Mouse (Mus musculus): ENCODE data around the gene Ankrd6. TPM values are rescaled to one million over a fixed set of nuclear protein-coding genes. Genes with fewer than 3 reads are reported as not detected.

Gene Ankrd6
- polyA plus RNA-seq, 1 experiment from 2014 or later: 26.5 TPM

DNA sequence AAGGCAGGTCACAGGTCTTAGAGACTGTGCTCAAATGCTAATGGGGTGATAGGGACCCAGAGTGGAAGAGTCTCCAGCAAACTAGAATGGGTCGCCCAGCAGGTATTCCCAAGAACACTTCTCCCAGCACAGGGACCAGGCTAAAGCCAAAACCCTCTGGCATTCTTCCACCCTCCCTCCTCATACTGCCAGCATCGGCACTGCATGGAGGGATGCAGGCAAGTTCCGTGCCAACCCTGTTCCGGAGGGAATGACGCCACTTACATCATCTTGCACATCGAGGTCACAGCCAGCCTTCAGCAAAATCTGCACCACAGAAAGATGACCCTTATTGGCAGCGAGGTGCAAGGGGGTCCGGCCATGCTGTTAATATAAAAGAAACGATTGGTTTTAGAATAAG is 114.6 kb downstream of the Ankrd6 start:
- Histone ChIP-seq H3K4me3 (no peak overlapping the region), H3K36me3 (no peaks in the 10 kb centered on the region), H3K9me3 (0 out of 2 replicates have a peak, but pooled peaks cover 5% of the 10 kb centered on the region), H3K9ac (no peak overlapping the region), H3K27ac (no peak overlapping the region), H3K4me2 (replicated peaks) (no peak overlapping the region), H3K27me3 (replicated peaks) (no peaks in the 10 kb centered on the region), H3K4me1 (no peaks in the 10 kb centered on the region; the same call in none of the 2 replicates)
- WGBS: 92% methylated on average over 9 of the region's 9 CpGs
- ATAC-seq (ENCODE audit: low FRiP score, low read depth): no peak

DNA sequence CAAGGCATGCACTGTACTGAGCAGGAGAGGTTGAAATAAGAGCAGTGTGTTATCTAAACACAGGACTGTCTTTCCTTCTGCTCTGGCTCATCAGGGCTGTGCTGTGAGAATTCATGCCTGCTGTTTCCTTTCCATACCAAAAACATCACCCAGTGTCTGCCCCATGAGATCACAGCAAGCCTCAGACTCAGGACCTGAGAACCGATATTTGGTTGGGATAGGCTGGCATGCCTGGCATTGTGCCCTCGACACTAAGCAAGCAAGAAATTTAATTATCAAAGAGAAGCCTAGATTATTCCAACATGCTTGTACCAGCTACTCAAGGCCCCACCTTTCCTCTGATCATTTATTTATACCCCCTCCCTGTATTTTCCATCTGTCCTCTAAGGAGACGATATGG is 116.1 kb downstream of the Ankrd6 start:
- no peak overlapping the region for H3K27ac ChIP-seq
- H3K9me3 ChIP-seq: 0 out of 2 replicates have a peak, but pooled peaks cover 1% of the 10 kb centered on the region
- no peak overlapping the region for H3K9ac ChIP-seq
- no peaks in the 10 kb centered on the region for H3K27me3 ChIP-seq (replicated peaks)
- no peaks in the 10 kb centered on the region; the same call in none of the 2 replicates for H3K4me1 ChIP-seq
- H3K4me3 ChIP-seq: no peak overlapping the region
- H3K36me3 ChIP-seq: no peaks in the 10 kb centered on the region
- no peak for ATAC-seq (ENCODE audit: low FRiP score, low read depth)
- WGBS: 91% methylated on average over 3 of the region's 3 CpGs
- H3K4me2 ChIP-seq (replicated peaks): no peak overlapping the region

DNA sequence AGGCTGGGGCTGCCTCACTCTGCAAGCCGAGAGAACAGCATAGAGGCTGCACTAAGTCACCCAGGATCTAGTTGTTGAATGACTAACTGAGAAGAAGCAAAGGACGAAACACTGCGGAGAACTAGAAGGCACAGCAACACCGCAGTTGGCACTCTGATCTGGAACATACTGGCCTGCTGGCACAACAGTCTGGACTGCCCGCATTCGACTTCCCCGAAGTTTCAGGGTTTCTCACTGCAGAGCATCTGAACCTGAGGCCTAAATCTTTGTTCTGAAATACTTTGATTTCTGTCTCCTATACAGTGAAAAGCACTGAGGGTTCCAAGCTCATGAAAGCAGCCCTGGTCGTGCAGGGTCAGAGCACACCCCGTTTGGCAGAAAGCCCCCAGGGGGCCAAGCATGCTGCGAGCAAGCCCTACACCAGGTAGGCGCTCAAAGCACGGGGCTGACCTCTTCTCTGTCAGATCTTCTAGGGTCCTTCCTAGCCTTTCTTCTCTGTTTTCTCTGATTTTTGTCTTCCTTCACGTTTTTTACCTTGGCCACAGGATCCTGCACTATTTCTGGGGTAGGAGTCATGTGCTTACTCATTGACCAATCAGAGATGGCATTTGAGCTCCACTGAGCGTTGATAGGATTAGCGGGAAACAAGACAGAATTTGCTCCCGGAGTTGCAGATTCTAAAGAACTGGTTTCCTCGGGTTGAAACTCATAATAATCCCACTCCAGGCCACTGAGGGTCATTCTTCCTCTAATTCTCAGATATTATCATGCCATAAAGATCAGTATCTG is 117.0 kb downstream of the Ankrd6 start:
- H3K4me1 ChIP-seq: no peaks in the 10 kb centered on the region; the same call in none of the 2 replicates
- no peak overlapping the region for H3K27ac ChIP-seq
- H3K4me3 ChIP-seq: peak overlapping the region; percentile 26
- no peaks in the 10 kb centered on the region for H3K27me3 ChIP-seq (replicated peaks)
- ATAC-seq (ENCODE audit: low FRiP score, low read depth): 0 out of 2 replicates have a peak, but pooled peaks have one; percentile 11
- WGBS: 55% methylated on average over 17 of the region's 17 CpGs
- no peak overlapping the region for H3K9ac ChIP-seq
- peak overlapping the region; percentile 55 for H3K4me2 ChIP-seq (replicated peaks)
- H3K36me3 ChIP-seq: no peaks in the 10 kb centered on the region
- no peaks in the 10 kb centered on the region for H3K9me3 ChIP-seq

DNA sequence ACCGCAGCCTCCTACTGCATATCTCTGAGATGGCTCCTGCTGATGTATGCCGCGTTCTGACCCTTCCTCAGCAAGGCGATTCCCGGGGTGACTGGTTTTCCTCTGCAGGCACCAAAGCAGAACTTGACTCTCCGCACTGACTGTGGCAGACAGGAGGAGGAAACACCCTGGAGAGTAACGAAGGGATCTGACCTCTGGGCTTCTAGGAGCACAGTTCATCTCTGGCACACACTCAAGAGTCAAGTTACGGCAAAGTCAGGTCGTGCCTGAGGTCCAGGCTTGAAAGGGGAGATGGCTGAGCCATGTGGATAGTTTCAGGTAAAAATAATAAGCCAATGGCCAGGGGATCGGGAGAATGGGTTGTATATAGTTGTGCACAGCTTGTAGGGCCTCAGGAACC is 121.3 kb downstream of the Ankrd6 start:
- H3K27me3 ChIP-seq (replicated peaks): no peaks in the 10 kb centered on the region
- 69% methylated on average over 10 of the region's 10 CpGs for WGBS
- no peak for ATAC-seq (ENCODE audit: low FRiP score, low read depth)

DNA sequence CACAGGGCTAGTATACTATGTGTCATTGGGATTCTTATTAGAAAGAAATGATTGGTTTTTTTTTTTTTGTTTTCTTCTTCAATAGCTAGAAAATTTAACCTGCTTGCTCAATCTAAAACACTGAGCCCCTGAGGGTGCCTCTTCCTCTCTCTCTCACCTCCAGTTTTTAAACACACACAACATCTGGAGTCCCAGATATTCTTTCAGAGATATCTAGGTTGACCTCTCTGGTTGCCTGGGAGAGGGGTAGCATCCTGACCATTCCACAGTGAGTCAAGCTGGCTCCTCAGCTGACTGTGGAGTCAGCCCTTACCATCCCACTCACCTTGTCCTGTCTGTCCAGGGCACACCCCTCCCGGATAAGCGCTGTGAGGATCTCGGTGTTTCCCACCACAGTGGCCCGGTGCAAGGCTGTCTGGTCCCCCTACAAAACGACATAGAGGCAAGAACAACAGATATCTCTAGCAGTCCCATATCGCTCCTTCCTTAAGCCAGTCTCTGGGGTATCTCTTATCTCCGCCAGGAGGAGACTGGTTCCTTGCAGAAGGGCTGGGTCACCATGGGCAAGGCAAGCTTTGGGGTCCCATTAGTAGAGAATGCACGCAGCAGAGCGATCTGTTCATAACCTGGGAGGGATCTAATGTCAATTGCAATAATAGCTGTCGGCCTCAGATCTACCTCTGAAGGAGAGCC is 122.1 kb downstream of the Ankrd6 start:
- H3K27ac ChIP-seq: no peak overlapping the region
- ATAC-seq (ENCODE audit: low FRiP score, low read depth): no peak
- H3K27me3 ChIP-seq (replicated peaks): no peaks in the 10 kb centered on the region
- H3K4me2 ChIP-seq (replicated peaks): no peak overlapping the region
- WGBS: 89% methylated on average over 10 of the region's 10 CpGs
- peaks cover 2% of the 10 kb centered on the region; the same call in 1 of the 2 replicates for H3K4me1 ChIP-seq
- no peaks in the 10 kb centered on the region for H3K36me3 ChIP-seq
- H3K4me3 ChIP-seq: no peak overlapping the region
- no peak overlapping the region for H3K9ac ChIP-seq
- H3K9me3 ChIP-seq: no peaks in the 10 kb centered on the region

More for the DNA sequence above, 121.3 kb downstream of the Ankrd6 start:
- no peak overlapping the region for H3K9ac ChIP-seq
- H3K9me3 ChIP-seq: no peaks in the 10 kb centered on the region
- H3K4me3 ChIP-seq: no peak overlapping the region
- H3K4me1 ChIP-seq: peaks cover 2% of the 10 kb centered on the region; the same call in 1 of the 2 replicates
- no peak overlapping the region for H3K27ac ChIP-seq
- no peak overlapping the region for H3K4me2 ChIP-seq (replicated peaks)
- no peaks in the 10 kb centered on the region for H3K36me3 ChIP-seq

DNA sequence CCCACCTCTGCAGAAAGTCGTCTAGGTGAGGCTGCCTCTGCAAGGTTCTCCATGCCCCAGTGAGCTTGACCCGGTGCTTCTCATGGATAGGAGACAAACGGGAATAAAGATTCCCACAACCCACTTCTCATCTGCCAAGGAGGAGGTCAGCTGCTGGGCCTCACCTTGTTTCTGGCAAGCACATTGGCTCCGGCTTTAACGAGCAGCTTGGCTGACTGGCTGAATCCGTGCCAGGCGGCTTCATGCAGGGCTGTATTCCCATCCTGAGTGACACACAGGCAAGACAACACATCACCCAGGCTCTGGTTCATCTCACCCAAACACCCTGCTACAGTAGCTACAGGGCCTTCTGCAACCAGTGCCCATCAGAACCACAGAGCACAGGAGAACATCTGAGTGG is 123.7 kb downstream of the Ankrd6 start:
- no peak overlapping the region for H3K4me3 ChIP-seq
- H3K9me3 ChIP-seq: no peaks in the 10 kb centered on the region
- no peaks in the 10 kb centered on the region for H3K27me3 ChIP-seq (replicated peaks)
- 62% methylated on average over 7 of the region's 7 CpGs for WGBS
- H3K36me3 ChIP-seq: peaks cover 8% of the 10 kb centered on the region
- no peak for ATAC-seq (ENCODE audit: low FRiP score, low read depth)
- no peak overlapping the region for H3K27ac ChIP-seq
- H3K4me2 ChIP-seq (replicated peaks): no peak overlapping the region
- no peak overlapping the region for H3K9ac ChIP-seq
- H3K4me1 ChIP-seq: 0 out of 2 replicates have a peak, but pooled peaks cover 2% of the 10 kb centered on the region

DNA sequence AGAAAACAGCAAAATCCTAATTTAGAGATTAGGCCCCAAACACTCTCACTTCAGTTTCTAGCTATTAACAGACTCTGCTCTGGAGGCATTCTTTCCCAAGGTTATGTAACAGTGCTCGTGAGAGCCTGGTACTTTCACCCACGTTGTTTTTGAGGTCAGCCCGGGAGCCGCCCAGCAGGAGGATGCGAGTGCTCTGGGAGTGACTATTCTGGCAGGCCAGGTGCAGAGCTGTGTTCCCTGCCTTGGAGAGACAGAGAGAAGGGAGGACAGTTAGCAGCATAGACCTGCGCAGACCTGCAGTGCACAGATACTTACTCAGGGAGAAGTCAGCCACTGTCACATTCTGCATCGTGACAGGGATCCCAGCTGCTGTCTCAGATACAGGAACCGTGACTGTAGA is 126.4 kb downstream of the Ankrd6 start:
- Histone ChIP-seq H3K9me3 (no peaks in the 10 kb centered on the region), H3K27ac (no peak overlapping the region), H3K9ac (no peak overlapping the region), H3K36me3 (peaks cover 23% of the 10 kb centered on the region), H3K4me1 (0 out of 2 replicates have a peak, but pooled peaks cover 2% of the 10 kb centered on the region), H3K4me3 (no peak overlapping the region), H3K4me2 (replicated peaks) (no peak overlapping the region), H3K27me3 (replicated peaks) (no peaks in the 10 kb centered on the region)
- 57% methylated on average over 8 of the region's 8 CpGs for WGBS
- no peak for ATAC-seq (ENCODE audit: low FRiP score, low read depth)

DNA sequence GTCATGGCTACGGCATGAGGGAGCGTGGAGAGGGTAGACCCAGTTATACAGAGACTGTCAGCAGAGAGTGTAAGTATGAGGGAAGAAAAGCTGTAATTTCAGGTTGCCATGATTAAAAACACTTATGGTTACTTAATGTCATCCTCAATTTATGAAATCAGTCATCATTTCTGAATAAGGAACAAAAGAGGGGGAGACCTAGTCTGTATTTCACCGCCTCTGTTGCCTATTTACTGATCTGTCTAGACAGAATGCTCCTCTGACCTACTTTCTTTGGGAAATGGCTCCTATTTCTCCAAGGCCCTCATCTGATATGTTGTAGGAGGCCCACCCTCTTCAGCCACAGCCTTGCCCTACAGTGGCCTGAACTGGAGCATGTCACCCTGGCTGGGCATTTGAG is 130.0 kb downstream of the Ankrd6 start:
- Histone ChIP-seq H3K27ac (no peak overlapping the region), H3K4me3 (no peak overlapping the region), H3K36me3 (peaks cover 43% of the 10 kb centered on the region), H3K9me3 (no peaks in the 10 kb centered on the region), H3K9ac (no peak overlapping the region), H3K4me1 (no peaks in the 10 kb centered on the region), H3K4me2 (replicated peaks) (no peak overlapping the region), H3K27me3 (replicated peaks) (no peaks in the 10 kb centered on the region)
- 94% methylated on average over 3 of the region's 3 CpGs for WGBS
- ATAC-seq (ENCODE audit: low FRiP score, low read depth): no peak

DNA sequence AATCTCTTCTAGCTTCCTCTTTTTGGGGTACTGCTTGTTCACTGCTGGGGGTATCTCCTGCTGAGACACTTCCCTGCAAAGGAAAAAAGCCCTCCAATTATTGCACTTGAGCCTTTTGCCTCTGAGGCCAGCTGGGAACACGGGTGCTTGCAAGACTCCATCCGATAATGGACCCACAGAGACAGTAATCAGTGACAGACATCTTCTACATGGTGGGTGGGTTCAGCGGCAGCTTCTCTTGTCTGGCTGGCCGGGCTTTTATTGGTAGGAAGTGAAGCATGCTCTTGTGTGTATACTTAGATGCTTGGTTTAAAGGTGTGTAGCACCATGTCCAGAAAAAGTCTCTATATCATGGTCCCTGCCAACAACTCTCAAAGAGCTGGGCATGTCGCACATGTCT is 133.2 kb downstream of the Ankrd6 start:
- H3K4me3 ChIP-seq: no peak overlapping the region
- no peaks in the 10 kb centered on the region for H3K9me3 ChIP-seq
- no peak overlapping the region for H3K27ac ChIP-seq
- no peak overlapping the region for H3K4me2 ChIP-seq (replicated peaks)
- H3K27me3 ChIP-seq (replicated peaks): no peaks in the 10 kb centered on the region
- 76% methylated on average over 5 of the region's 5 CpGs for WGBS
- no peak for ATAC-seq (ENCODE audit: low FRiP score, low read depth)
- no peaks in the 10 kb centered on the region for H3K4me1 ChIP-seq
- H3K9ac ChIP-seq: no peak overlapping the region
- H3K36me3 ChIP-seq: peaks cover 42% of the 10 kb centered on the region

DNA sequence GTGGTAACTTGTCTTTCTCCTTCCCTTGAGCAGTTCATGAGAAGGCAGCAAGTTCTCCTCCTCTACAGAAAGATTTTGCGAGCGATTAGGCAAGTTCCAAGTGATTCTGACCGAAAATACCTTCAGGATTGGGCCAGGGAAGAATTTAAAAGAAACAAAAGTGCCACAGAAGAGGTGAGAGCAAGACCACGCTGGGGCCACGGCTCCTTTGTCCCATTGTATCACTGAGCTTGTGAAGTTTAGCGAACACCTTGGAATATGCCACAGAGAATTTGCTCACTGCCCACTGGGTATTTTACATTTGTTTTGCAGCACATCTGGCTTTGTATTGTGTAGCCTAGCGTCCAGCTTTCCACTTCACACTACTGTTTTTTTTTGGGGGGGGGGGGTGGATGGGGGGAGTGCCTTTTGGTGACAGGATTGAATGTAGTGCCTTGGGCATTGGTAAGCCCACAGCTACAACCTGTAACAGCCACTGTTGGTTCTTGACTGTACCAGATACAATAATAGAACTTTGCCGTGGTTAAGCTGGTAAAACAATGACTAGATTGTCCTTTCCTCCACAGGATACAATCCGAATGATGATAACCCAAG is 150.0 kb downstream of the Ankrd6 start:
- WGBS: 14% methylated on average over 9 of the region's 9 CpGs

DNA sequence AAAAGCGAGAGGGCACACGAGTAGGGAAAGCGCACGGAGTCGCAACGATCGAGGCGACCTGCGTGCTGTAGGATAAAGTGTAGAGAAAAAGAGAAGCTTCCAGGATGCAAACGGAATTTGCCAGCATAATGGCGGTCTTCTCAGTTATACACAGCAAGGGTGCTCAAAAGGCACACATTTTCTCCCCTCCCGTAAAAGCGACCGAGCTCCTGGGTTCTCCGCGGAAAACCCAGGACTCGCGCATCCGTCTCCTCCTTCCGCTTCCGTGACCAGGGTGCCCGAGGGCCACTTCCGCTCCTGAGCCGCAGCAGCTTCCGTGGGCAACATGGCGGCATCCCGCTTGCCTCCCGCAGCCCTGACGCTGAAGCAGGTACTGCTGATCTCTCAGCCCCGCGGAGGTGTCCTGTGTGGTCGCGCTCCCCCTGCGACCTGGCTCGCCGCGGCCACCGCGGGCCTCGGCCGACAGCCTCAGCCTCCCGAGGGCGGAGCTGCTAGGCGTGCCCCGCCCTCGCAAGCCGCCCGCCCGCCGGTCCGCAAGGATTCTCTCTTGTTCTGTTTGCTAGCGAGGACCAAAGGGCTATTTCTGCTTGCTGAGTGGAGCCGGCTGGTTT is 150.6 kb downstream of the Ankrd6 start, which contains the start of gene Lyrm2:
Gene Lyrm2 (plus strand): TSS at position 288 of the 611 bp plus-strand sequence.
- peak within 1 kb of the TSS; percentile 89 for H3K9ac ChIP-seq
- peak within 1 kb of the TSS; percentile 87 for H3K4me3 ChIP-seq
- ATAC-seq (ENCODE audit: low FRiP score, low read depth): peak; percentile 93
- H3K9me3 ChIP-seq: no peaks in the 10 kb centered on the region
- peaks cover 5% of the 10 kb centered on the region; the same call in 1 of the 2 replicates for H3K36me3 ChIP-seq
- H3K4me2 ChIP-seq (replicated peaks): peak within 1 kb of the TSS; percentile 73
- no peaks in the 10 kb centered on the region for H3K27me3 ChIP-seq (replicated peaks)
- peak within 1 kb of the TSS; percentile 99 for H3K27ac ChIP-seq
- under 1% methylated on average over 53 of the region's 53 CpGs for WGBS
- peaks cover 9% of the 10 kb centered on the region for H3K4me1 ChIP-seq

More for the DNA sequence above, 150.0 kb downstream of the Ankrd6 start:
- ATAC-seq (ENCODE audit: low FRiP score, low read depth): peak; percentile 55
- H3K4me1 ChIP-seq: peaks cover 9% of the 10 kb centered on the region
- peak overlapping the region; percentile 87 for H3K4me3 ChIP-seq
- peak overlapping the region; percentile 73 for H3K4me2 ChIP-seq (replicated peaks)
- H3K9me3 ChIP-seq: no peaks in the 10 kb centered on the region
- H3K9ac ChIP-seq: peak overlapping the region; percentile 89
- no peaks in the 10 kb centered on the region for H3K27me3 ChIP-seq (replicated peaks)
- H3K36me3 ChIP-seq: peaks cover 5% of the 10 kb centered on the region; the same call in 1 of the 2 replicates
- peak overlapping the region; percentile 99 for H3K27ac ChIP-seq

All from neural tube, embryonic 12.5 days (tissue).